Mouse (Mus musculus): Measurements from ENCODE around the gene Cadm1. TPM values are rescaled to one million over a fixed set of nuclear protein-coding genes. Genes with fewer than 3 reads are reported as not detected.
A peak's percentile ranks its signal among the peaks of the same experiment; 100 is the strongest.

Cadm1 gene
- total RNA-seq, 2 experiments from 2014 or later = 1.9 to 2.5 TPM

DNA sequence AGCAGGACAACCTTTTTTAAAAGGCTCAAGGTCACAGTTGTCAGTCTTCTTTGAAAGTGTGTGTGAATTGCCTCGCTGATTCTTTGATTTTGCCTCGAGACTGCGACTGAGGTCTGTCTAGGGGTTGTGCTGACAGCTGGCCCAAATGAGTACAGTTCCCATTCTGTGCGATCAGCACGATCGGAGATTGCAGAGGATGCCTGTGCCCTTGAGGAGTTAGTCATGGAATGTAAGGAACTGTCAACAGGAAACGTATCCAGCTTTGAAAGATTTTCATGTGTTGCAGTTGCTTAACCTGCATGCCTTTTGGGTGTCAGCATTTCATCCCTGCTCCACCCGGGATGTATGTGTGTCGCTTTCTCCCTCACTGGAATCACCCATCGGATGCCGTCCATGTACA lies 141.6 kb downstream of the Cadm1 start:
- DNase-seq = no peak

DNA sequence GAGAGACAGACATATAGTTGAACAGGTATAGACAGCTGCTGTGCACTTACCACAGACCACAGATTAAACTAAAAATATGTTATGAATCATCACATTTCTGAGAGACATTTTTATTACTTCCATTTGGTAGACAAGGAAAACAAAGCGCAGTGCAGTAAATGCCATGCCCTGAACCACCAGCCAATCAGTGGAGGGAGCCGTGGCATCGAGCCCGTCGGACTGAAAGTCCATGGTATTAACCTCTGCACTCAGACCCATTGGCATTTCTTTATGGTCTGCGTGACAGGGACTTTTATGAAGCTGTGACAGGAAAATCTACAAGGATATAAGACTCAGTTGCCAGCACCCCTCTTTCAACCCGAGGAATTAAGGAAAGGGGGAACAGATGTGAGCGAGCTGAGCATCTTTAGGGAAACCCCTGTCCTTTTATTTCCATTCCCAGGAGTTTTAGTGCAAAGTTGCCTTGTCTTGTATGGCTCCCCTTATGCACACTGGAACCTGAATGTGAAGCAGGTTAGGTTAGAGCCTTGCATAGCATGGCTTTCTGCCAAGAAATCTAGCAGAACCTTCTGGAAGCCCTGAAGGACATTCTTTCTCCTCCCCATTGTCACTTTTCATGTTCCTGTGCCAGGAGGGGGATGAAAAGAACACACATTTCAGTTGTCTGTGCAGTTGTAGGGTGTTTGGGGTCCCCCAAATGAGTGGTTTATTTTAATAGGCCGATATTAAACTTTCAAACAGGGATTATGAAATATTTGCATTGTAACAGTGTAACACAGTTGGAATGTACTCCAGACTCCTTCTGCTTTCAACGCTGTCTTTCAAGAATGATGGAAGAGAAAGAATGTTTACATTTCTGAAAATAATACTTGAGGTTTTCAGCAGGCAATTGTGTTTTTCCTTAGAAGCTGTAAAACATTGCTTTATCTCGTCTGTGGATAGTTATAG lies 145.1 kb downstream of the Cadm1 start:
- no peak for DNase-seq

DNA sequence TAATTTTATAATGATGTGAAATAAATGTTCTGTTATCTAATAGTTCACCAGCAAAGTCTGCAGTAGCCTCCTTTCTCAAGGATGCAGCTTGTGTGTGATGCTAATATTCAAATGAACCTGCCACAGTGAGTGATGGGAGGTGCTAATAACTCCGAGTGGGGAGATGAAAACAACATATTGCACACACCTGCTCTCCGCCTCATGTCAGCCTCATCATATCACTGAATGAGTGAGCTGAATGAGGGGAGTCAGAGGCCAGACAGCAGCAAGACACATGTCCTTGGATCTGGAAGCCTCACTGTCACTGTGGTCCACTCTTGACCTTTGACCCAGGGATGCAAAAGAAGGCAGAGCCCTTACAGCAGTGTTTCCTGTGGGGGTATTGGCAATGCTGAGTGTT lies 156.9 kb downstream of the Cadm1 start:
- no peak for DNase-seq

DNA sequence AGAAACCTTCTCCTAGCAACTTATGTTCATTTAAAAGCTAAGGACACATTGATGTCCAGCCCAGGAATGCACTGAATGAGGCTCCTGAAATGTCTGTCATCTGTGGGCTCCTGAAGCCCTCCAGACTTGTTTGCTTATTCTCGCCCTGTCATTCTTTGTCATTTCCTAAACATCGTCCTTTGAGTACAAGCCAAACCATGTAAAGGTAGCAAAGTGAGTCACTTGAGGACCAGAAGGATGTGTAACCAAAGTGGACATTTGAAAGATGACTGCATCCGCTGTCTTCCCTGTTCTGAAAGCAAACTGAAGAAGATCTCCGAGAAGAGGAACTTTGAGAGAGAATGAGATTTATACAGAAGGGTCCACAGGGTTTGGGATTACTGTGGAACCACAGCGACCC lies 157.6 kb downstream of the Cadm1 start:
- no peak for DNase-seq

DNA sequence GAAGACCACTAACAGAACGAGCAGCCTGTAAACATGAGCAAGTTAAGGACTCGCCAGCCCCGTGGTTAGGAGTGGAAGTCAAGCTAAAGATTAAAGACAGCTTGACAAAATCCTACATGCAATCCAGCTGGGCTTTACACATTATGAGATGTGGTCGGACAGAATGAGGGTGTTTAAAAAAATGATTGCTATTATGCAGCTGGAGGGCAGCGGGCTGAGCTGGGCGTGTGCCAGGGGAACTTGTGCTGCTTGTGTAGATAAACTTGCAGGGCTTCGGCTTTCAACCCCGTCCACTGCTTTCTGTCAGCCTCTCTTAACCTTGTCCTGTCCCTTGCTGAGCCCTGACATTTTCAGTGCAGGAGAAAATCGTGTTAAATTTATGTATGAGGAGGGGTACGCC lies 158.3 kb downstream of the Cadm1 start:
- DNase-seq = peak; percentile 36 to 46

DNA sequence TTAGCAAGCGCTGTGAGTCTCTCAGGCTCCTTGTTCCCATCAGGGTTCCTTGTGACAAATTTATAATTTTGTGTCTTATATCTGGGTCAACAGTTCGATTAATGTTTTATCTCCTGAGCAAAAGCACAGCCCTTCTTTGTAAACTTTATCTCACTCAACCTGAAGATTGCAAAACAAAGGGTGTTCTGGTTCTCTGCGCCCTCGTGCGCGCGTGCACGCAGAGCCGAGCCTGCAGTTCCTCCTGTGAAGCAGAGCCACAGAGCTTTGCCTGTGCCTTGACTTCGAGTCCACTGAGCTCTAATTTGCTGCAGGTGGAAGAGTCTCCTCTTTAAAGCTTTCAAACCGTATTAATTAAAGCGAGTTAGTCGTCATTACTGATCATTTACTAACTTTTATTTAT lies 162.9 kb downstream of the Cadm1 start:
- DNase-seq = no peak

DNA sequence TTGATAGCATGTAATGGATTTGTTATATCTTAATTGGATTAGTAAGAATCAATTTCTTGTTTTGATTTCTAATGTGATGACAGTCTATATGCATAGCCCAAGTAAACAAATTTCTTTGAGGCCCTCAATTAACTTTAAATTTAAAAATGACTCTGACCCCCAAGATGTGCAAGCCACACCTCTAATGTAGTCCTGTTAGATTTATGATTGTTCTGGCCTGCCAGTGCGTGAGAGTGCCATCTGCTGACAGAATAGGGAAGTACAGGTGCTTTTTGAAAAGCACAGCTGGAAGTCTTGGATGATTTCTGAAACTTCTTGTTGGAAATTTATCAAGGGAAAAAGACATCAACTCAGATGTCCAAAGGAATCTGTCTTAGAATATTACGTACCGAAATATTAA lies 169.1 kb downstream of the Cadm1 start:
- DNase-seq = peak; percentile 54 to 86

DNA sequence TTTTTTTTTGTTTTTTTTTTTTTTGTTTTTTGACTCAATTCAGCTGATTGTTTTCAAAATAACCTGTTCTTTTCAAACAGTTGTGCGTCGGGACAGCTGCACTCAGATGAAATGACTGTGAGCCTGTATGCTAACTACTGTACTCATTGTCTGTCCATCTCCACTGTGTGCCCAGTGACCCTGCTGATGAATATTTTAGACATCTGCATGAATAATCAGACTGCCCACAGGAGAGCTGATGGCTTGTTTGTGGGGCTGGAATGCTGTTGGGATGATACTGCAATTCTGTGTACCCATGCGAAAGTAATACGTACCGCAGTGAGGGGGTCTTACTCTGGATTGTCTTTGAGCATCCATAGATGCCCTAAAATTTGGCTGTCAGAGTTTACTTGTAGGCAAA lies 170.0 kb downstream of the Cadm1 start:
- no peak for DNase-seq

DNA sequence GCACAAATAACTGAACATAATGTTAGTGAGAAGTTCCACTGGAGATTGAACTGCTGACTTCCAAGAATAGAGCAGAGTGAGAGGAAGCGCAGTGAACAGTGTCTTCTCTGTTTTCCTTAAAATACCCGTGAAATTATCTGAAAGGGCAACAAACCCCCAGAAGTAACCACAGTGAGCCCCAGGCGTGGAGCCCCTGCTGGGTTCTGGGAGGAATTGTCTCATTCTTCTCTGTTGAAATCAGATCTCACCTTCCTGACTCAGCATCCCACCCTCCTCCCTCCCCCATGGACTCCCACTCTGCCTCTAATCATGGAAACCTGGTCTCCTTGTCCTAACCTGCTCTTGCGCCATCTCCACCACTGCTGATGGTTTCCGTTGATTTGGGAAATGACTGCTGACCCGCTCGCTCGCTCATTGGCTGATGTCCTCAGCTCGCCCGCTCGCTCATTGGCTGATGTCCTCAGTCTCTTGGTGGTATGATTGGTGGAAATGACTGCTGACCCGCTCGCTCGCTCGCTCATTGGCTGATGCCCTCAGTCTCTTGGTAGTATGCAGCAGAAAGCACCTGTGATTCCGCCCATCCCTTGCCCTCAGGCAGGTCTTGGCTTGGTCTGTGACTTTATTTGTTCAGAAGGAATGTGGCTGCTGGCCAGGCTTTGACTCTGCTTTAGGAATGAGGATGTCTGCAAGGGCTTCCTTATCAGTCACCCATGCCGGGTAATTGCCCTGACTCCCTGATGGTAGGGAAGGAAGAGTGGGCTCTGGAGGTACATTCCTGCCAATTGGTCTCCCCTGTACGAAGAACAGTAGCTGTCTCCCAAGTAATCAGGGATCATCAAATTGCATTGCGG lies 173.3 kb downstream of the Cadm1 start:
- DNase-seq = no peak

DNA sequence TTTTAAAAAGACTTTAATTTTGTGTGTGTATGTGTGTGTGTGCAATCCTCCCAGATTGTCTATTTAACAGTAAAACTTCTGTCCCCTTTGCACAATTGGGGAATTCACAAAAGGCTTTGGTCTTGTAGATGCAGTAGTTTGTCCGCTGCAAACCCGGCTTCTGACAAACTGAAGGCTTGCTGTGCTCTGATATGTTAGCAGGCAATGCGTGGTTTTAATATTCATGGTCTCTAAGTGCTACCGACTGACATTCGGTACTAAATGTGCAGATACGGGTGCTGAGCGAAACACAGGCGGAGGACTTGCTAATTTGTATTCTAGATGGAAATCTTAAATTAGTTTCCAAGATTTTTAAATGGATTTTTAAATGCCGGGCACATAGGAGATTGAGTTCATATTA lies 176.4 kb downstream of the Cadm1 start:
- DNase-seq = no peak

DNA sequence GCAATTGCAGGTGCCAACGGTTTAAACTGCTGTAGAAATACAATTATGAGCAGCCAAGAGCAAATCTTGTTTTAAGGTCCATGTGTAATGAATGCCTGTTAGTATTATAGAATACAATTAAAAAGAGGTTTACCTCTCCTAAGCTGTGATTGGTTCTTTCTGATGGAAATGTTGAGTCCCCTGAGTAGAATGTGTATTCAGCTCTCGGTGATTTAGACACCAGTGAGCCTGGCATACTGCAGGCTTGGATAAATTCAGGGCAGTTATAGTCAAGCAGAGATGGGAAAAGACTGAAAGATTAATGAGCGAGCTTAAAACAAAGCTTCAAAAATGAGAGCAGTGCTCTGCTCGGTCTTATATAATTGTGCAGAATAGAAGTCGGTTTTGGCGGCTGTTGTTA lies 177.4 kb downstream of the Cadm1 start:
- DNase-seq = no peak

DNA sequence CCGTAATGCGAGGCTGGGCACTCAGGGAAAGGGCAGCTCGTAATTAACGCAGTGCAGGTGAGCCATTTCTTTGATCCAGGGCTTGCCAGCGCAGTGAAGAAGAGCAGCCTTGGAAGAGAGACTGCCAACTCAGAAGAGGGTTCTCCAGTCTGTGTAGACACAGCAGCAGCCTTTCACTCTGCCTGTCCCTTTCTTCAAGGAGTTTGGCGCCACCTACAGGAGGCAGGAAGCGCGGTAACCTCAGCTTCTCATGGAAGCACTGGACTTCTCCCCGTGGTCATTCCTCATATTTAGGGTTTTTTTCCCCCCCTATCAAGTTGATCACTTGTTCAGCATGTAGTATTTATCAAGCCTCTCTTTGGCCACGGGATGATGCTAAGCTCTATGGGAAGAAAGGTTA lies 178.3 kb downstream of the Cadm1 start:
- DNase-seq = peak; percentile 65 to 87

DNA sequence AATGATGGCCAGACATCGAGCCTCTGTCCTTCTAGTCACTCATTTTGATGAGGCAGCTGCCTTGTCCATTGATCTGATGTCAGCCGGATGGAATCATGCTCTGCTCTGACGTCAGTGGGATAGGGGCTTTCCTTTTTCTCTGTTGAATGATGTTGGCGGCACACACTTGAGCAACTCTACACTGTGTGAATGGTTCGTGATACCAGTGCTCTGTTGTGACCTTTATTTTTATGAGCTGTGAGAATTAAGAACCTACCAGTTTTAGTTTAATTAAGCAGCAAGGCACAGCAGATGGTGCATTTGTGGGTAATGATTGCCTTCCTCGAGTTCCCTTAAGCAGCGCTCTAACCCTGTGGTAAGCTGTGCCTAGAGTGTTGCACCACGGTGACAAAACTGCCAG lies 181.0 kb downstream of the Cadm1 start:
- no peak for DNase-seq

DNA sequence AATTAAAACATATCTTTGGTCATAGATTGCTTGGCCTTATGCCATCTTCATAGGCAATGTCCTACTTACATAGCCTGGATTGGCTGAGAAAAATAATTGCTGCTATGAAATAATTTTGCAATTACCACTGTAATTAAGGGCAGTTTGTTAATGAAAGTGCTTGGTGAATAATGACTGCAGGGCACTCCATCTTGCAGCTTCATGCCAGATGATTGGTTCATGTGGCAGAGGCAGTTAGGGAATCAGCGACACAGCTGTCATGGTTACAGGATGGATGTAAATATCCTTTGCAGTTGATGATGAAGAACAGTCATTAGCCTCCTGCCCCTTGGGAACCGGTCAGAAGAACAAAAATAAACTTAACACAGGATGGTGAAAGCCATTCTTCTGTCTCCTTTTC lies 184.6 kb downstream of the Cadm1 start:
- no peak for DNase-seq

DNA sequence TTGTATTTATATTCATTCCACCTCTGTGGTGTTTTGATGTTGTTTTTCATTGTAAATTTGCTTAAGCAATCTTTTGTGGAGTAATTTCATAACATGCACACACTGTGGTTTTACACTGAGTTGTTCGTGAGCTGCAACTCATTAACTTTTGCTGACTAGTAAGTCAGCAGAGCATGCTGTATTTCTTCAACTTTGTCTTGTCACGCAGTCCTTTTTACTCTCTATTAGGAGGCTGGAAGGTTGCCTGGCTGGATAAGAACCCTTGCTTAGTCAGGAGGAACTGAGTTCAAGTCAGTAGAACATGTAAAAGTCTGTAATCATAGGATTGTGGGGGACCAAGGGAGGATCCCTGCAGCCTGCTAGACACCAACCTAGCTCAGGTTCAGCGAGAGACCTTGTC lies 185.4 kb downstream of the Cadm1 start:
- no peak for DNase-seq

DNA sequence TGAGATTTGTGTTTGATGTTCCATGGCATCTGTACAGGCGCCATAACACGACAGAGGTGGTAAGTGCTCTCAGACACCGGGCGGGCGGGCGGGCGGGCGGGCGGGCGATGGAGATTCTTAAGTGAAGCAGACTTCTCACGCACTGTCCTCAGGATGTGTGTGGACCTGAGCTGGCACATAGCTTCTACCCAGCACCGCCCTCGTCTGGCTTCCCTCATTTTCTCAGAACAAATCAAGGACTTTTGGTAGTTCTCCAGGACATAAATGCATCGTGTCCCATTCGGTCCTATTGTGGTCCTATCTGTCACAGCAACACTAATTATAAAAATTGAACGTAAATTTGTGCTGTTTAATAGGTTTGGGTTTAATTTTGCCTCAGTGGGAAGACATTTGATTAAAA lies 186.9 kb downstream of the Cadm1 start:
- no peak for DNase-seq

DNA sequence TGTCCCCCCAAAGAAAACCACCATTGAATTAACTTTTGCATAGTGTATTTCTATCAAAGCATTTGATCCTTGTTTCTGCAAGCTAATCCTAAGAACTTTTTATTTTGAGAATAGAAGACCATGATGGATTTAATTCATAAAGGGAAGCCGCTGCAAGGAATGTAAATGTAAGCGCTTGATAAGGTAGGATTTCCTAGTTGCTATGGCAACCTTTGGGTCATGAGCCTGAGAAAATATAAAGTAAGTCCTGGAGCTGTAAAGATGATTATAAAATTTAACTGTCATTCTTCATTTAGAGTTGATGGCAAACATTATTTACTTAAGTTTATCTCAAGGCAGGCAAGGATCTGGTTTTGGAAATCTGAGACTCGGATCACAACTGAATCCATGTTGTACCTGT lies 197.6 kb downstream of the Cadm1 start:
- DNase-seq = no peak

DNA sequence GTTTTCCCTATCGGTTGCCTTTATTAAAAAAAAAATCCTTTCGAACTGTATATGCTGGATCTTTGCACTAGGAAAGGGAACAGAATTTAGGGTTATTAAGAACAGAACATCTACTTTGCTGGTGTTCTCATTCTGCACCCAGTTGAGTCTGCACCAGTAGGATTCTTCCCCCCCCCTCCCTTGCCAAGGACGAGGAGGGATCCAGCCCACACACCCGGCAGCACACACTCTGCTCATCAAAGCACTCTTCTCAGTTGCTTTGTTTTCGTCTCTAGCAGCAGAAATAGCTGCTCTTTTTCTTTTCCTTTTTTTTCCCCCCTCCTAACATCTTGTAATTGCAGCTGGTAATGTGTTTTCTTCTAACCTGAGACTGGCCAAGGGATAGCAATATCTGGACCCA lies 198.9 kb downstream of the Cadm1 start:
- DNase-seq = no peak

DNA sequence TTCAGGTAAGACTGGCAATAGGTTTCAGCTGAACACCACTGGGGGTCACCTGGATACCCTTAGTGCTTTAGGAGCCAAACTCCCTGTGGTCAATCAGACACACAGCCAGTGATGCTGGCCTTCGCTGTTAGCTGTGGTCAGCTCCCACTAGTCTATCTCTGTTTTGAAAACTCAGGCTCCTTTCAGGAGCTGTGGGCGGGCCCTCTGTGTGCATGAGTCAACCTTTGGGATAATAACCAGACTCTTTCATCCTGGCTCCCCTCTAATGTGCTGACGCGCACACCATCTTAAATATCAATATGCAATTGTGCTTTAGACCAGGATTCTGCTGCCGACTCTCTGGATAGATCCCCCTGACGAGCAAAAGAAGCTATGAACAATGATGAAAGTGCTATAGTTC lies 200.3 kb downstream of the Cadm1 start:
- no peak for DNase-seq

DNA sequence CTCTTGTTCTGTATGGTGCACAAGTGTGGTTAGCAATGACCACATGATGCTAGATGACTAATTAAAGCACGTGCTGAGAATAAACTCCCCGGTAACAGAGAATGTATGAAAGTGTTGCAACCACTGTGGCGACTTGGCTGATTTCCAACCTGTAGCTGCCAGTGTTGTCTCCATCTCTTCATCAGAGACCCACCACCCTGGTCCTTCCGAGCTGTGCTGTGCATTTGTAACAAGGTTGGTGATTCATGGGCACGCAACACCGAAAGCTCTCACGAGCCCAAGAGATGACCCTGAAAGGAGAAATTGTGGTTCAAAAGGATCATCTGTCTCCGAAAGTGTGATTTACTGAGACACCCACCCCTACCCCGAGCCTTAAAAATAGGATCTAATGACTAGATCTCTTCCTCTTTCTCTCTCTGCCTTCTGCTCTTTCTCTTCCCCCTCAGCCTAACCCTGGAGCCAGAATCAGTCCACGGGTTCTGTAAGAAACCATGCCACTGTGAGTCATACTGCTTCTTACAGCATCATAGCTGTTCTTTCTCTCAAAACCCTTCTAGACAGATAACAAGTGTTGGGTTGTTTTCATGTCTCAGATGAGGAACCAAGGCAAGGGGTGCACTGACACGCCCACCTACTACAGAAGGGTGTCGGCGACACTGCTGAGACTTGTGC lies 203.9 kb downstream of the Cadm1 start:
- peak; percentile 20 to 49 for DNase-seq

DNA sequence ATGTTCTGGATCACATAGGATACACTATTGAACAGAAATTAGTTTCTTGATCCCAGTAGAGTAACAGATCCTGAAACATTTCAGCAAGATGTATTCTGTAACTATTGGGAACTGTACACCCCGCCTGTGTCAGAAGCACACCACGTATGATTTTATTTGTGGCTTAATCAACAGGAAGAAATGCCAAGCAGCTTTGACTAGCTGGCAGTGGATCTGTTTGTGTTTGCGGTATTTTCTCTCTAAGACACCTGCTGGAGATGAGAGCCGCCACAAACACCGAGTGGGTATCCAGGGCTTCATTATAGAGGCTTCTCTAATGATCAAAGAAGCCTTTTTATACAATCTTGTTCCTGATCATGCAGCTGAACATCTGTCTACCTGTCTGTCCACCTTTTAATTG lies 204.9 kb downstream of the Cadm1 start:
- DNase-seq = no peak

DNA sequence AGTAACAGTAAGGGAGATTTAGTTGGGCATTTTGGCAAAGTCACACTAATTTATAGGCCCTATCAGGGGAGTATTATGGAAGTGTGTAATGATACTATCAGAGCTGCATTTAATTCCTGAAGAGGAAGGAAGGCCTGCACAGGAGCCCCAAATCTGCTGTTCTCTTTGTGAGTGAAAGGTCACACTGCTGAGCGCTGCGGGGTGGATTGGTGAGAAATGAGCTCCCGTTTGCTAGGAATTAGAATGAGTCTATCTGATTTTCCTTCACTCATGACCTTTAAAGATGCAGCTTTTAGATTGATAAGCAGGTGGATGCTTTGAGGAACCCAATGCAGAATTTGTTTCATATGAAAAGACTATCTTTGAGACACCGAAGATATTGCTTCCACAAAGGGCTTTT lies 208.8 kb downstream of the Cadm1 start:
- DNase-seq = no peak

DNA sequence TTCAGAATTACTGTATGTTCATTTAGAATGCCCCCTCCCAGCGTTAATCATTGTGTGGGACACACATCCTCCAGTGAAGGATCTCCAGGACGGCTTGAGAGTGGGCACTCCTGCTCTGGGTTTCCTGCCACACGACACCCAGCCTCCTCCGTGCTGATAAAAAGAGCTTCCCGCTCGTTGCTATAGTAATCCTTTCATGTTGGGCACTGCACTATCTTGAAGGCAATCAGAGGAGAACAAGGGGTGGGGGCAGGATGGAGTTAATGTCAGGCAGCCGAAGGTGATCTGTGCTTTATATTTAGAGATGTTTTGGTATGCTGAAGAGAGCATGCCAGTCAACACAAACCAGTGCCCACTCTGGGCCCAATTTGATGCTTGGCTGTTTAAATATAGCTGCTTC lies 209.3 kb downstream of the Cadm1 start:
- DNase-seq = no peak
